Mouse (Mus musculus): Measurements from ENCODE around the gene Zbtb18.

DNA sequence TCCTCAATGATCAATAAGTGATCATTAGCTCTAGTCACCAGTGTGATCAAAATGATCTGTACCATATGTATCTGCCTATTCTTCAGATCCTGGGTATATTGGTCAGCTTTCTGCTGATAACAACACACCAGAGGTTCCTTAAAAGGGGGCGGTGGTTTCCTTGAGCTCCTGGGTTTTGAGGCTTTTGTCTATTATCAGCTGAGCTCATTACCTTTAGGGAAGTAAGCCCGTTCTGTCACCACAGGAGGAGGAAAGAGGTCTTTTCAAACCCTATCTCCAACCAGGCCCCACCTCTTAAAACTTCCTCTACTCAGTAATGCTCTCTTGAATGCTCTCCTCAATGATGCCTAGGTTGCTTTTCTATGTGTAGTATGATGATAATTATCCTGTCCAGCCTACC lies 28.8 kb downstream of the Zbtb18 start:
- TF ChIP-seq CTCF (IDR thresholded peaks at IDR 0.05; ENCODE audit: borderline replicate concordance, insufficient read depth, low read length) (no peak), POLR2A (IDR thresholded peaks at IDR 0.05; ENCODE audit: low read depth, low read length) (no peak)

Data from embryonic fibroblast, embryonic 13.5 days (primary cell).